Mouse (Mus musculus) neural tube, embryonic 14.5 days (tissue): ENCODE measurements around the gene Gm20388. TPM values are rescaled to one million over a fixed set of nuclear protein-coding genes. Genes with fewer than 3 reads are reported as not detected.

ENCODE experiments used
- ATAC-seq: fragments of 200-750 bp; cut with Nextera tagmentation; 2 replicates; pipeline ENCODE4 v1.8.0; 2017; ENCODE audit warnings: low read depth, mild to moderate bottlenecking, moderate TSS enrichment, moderate library complexity
- H3K27ac ChIP-seq: fragments of 300-500 bp; sonication (generic); 2 replicates; pipeline ENCODE4 v1.5.1; 2014; ENCODE audit warnings: low read depth, mild to moderate bottlenecking, control low read depth, low read length, moderate library complexity, mixed read lengths
- H3K27me3 ChIP-seq: fragments of 300-500 bp; sonication (generic); 2 replicates; pipeline ENCODE4 v1.6.1; 2014; ENCODE audit warnings: low read length; ENCODE audit not compliant: control insufficient read depth, insufficient read depth
- H3K36me3 ChIP-seq: fragments of 300-500 bp; sonication (generic); 2 replicates; pipeline ENCODE4 v1.6.1; 2014; ENCODE audit warnings: low read length, mixed read lengths; ENCODE audit not compliant: control insufficient read depth, insufficient read depth
- H3K4me1 ChIP-seq: fragments of 300-500 bp; sonication (generic); 2 replicates; pipeline ENCODE4 v1.6.1; 2014; ENCODE audit warnings: low read length; ENCODE audit not compliant: control insufficient read depth, insufficient read depth
- H3K4me2 ChIP-seq: fragments of 300-500 bp; sonication (generic); 2 replicates; pipeline ENCODE4 v1.6.1; 2014; ENCODE audit warnings: mild to moderate bottlenecking, low read depth, low read length, control low read depth
- H3K4me3 ChIP-seq: fragments of 300-500 bp; sonication (generic); 2 replicates; pipeline ENCODE4 v1.5.1; 2014; ENCODE audit warnings: low read depth, low read length, control low read depth, mixed read lengths
- H3K9ac ChIP-seq: fragments of 300-500 bp; sonication (generic); replicated peaks from 2 replicates; pipeline ENCODE4 v1.6.1; 2014; ENCODE audit warnings: low read depth, mild to moderate bottlenecking, control low read depth, low read length, mixed read lengths
- H3K9me3 ChIP-seq: fragments of 300-500 bp; sonication (generic); 2 replicates; pipeline ENCODE4 v1.6.1; 2016; ENCODE audit warnings: low read length; ENCODE audit not compliant: control insufficient read depth
- WGBS: fragments of 180-500 bp; shearing (Covaris S2); extraction: QIAGEN DNeasy Blood & Tissue Kit; methylation state at CpG from one replicate; pipeline ENCODE4 v1.1.7; 2014; 5-methylcytosine and 5-hydroxymethylcytosine counted together
- polyA plus RNA-seq: library from polyadenylated mRNA; unstranded; fragments of >200 nt; fragmentation: Nextera tagmentation; extraction: Ambion mirVana; gene quantifications from 2 replicates; pipeline ENCODE4 v1.2.1, GENCODE M21; 2014

Gene Gm20388
- polyA plus RNA-seq, 1 experiment from 2014 or later, result 10.3 TPM

DNA sequence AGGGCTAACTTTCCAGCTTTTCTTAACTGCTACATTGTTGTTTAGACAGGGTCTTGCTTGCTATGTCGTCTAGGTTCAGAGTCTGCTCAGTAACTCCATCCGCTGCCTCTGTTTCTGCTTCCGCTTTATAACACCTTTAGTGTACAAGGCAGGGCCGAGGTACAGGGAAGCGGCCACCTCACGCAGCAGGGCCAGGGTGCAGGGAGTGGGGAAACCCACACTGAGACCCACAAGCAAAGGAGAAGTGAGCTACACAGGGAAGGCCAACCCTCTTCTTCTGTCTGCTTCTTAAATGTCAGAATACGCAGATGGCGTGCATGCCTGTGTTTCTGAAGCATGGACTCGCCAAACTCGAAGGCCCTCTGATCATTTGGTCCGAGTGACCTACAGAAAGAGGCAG, 568.1 kb downstream of the Gm20388 start:
- Histone ChIP-seq H3K36me3 (no peaks in the 10 kb centered on the region), H3K4me2 (no peak overlapping the region), H3K9me3 (no peaks in the 10 kb centered on the region), H3K4me1 (peaks cover 24% of the 10 kb centered on the region), H3K9ac (no peak overlapping the region), H3K4me3 (no peak overlapping the region), H3K27me3 (no peaks in the 10 kb centered on the region), H3K27ac (no peak overlapping the region)
- WGBS, result 91% methylated on average over 11 of the region's 11 CpGs
- no peak for ATAC-seq

DNA sequence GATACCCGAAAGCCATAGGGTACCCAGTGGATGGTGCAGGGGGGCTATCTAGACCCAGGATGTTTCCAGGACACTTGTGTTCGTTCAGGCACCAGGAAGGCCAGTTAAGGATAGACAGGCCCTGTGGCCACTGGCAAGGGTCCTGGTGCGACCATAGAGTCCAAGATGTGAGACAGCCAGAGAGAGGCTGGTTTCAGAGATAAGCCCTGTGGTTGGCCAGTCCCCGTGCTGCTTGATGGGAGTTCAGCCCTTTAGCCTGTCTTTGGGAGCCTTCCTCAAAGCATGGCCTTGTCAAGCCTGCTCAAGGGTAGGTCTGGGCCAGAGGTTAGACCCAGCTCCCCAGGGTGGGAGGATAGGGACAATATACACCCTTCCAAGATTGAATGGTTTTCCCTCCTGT, 569.0 kb downstream of the Gm20388 start:
- Histone ChIP-seq H3K9ac (no peak overlapping the region), H3K36me3 (no peaks in the 10 kb centered on the region), H3K27me3 (no peaks in the 10 kb centered on the region), H3K9me3 (no peaks in the 10 kb centered on the region), H3K27ac (no peak overlapping the region), H3K4me2 (no peak overlapping the region), H3K4me3 (no peak overlapping the region), H3K4me1 (peaks cover 30% of the 10 kb centered on the region)
- no peak for ATAC-seq
- WGBS, result 89% methylated on average over 4 of the region's 4 CpGs

GRCm38 (mm10) chr8:120482015-120482689, 571.5 kb downstream of the Gm20388 start:
- H3K36me3 ChIP-seq, result no peaks in the 10 kb centered on the region
- H3K27me3 ChIP-seq, result no peaks in the 10 kb centered on the region
- peaks cover 39% of the 10 kb centered on the region for H3K4me1 ChIP-seq
- no peak overlapping the region for H3K9ac ChIP-seq
- no peaks in the 10 kb centered on the region for H3K9me3 ChIP-seq
- WGBS, result 79% methylated on average over 9 of the region's 9 CpGs
- H3K4me2 ChIP-seq, result no peak overlapping the region
- no peak overlapping the region for H3K4me3 ChIP-seq
- no peak overlapping the region for H3K27ac ChIP-seq
- no peak for ATAC-seq

DNA sequence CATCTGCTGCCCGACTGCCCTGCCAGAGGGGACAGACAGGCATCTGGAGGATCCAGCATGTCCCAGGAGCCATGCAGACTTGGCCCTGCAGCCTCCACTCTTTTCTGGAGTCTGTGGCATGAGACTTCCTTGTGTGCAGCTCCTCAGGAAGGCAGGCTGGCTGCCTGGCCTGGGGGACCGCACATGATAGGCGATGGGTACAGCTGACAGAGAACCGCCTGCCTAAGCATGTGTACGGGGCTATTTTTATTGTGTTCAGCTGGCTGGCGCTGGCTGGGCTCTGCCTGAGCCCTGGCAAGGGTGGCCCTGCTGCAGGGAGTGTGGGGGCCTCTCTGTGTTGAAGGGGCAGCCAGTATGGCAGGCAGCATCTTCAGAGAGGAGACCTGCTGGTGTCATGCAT, 573.8 kb downstream of the Gm20388 start:
- WGBS, result 24% methylated on average over 6 of the region's 6 CpGs
- Histone ChIP-seq H3K4me3 (no peak overlapping the region), H3K4me1 (peaks cover 37% of the 10 kb centered on the region), H3K9me3 (no peaks in the 10 kb centered on the region), H3K9ac (no peak overlapping the region), H3K27me3 (no peaks in the 10 kb centered on the region), H3K36me3 (no peaks in the 10 kb centered on the region), H3K27ac (peak overlapping the region; percentile 60), H3K4me2 (no peak overlapping the region)
- no peak; the same call in 1 of the 2 replicates for ATAC-seq

- Histone ChIP-seq H3K27ac (peak overlapping the region; percentile 56; the same call in 1 of the 2 replicates), H3K9ac (no peak overlapping the region), H3K4me2 (no peak overlapping the region), H3K4me1 (peaks cover 39% of the 10 kb centered on the region), H3K36me3 (no peaks in the 10 kb centered on the region), H3K9me3 (no peaks in the 10 kb centered on the region), H3K27me3 (no peaks in the 10 kb centered on the region), H3K4me3 (no peak overlapping the region)
- WGBS, result 28% methylated on average over 6 of the region's 6 CpGs
- peak; percentile 21; the same call in 1 of the 2 replicates for ATAC-seq
Observed at GRCm38 (mm10) chr8:120485116-120485515, 574.5 kb downstream of the Gm20388 start.

DNA sequence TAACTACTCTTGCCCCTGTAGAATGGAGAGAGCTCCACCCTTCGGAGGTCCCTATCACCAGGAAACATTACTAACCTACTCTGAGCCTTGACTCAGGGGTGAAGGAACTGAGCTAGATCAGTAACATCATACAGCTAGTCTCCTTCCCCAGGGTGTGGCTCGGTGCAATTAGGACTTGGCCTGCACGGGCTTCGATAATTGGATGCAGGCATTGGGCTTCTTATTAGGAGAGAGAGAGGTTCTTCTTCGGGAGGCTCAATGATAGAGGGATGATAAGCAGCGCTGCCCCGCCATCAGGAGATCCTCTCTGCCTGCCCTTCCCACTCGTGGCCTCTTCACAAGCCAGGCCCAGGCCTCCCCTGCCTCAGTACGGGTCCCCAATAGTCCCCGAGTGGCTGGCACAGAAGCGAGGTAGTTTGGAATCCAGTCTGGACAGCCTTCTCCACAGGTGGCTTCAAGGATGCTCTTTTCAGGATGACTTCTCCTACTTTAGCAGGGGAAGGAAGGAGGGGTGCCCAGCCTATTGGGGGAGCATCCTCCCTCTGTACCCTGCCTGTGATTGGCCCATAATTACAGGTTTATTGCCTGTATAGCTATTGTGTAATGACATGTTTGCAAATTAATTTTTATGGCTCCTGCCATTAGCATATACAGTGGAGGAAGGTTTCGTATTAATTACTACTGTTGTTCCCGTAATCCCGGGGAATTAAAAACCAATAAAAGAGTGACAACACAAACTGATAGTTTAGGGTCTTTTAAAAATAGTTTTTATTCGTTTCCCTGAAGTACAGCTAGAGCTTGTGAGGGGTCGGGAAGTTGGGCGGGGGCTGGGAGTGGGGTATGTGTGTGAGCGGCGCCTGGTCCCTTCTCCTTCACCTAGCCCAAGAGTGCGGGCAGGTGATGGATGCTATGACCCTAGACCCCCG, 575.2 kb downstream of the Gm20388 start:
- no peak for ATAC-seq
- no peaks in the 10 kb centered on the region for H3K9me3 ChIP-seq
- peak overlapping the region; percentile 76; the same call in 1 of the 2 replicates for H3K9ac ChIP-seq
- H3K36me3 ChIP-seq, result no peaks in the 10 kb centered on the region
- H3K4me3 ChIP-seq, result peak overlapping the region; percentile 57
- peaks cover 42% of the 10 kb centered on the region for H3K4me1 ChIP-seq
- WGBS, result 15% methylated on average over 21 of the region's 21 CpGs
- no peaks in the 10 kb centered on the region for H3K27me3 ChIP-seq
- peak overlapping the region; percentile 99 for H3K27ac ChIP-seq
- H3K4me2 ChIP-seq, result peak overlapping the region; percentile 94

GRCm38 (mm10) chr8:120486477-120487376, 576.1 kb downstream of the Gm20388 start:
- no peaks in the 10 kb centered on the region for H3K27me3 ChIP-seq
- H3K9ac ChIP-seq, result peak overlapping the region; percentile 76
- peaks cover 51% of the 10 kb centered on the region for H3K4me1 ChIP-seq
- 1% methylated on average over 50 of the region's 50 CpGs for WGBS
- no peaks in the 10 kb centered on the region for H3K9me3 ChIP-seq
- no peaks in the 10 kb centered on the region for H3K36me3 ChIP-seq
- ATAC-seq, result peak; percentile 23; the same call in 1 of the 2 replicates
- H3K4me2 ChIP-seq, result peak overlapping the region; percentile 94
- peak overlapping the region; percentile 99 for H3K27ac ChIP-seq
- H3K4me3 ChIP-seq, result peak overlapping the region; percentile 57

- Histone ChIP-seq H3K36me3 (no peaks in the 10 kb centered on the region), H3K4me1 (peaks cover 57% of the 10 kb centered on the region)
- under 1% methylated on average over 34 of the region's 34 CpGs for WGBS
Observed at GRCm38 (mm10) chr8:120487377-120487728, 576.7 kb downstream of the Gm20388 start.

More at GRCm38 (mm10) chr8:120487377-120487728, 576.7 kb downstream of the Gm20388 start:
- peak overlapping the region; percentile 94 for H3K4me2 ChIP-seq
- H3K27me3 ChIP-seq, result no peaks in the 10 kb centered on the region
- ATAC-seq, result peak; percentile 11
- peak overlapping the region; percentile 57 for H3K4me3 ChIP-seq
- no peaks in the 10 kb centered on the region for H3K9me3 ChIP-seq
- H3K9ac ChIP-seq, result peak overlapping the region; percentile 76
- H3K27ac ChIP-seq, result peak overlapping the region; percentile 99
